Mouse (Mus musculus) adrenal gland, postnatal 14 days (tissue): ENCODE results near the gene Clps. TPM values are rescaled to one million over a fixed set of nuclear protein-coding genes. Genes with fewer than 3 reads are reported as not detected.

Source experiments
- DNase-seq: peaks from one replicate; pipeline ENCODE4 v3.0.0; 2021; ENCODE audit warnings: mixed read lengths
- microRNA-seq, 2 experiments: library from miRNA; unstranded; fragments of <30 nt; microRNA quantifications; one replicate each; pipeline ENCODE4 v1.2.0; 2021
- total RNA-seq: library from RNA; stranded (reverse); gene quantifications from 2 replicates; pipeline ENCODE4 v1.2.3, GENCODE M21; 2021

Gene Clps
- total RNA-seq, 1 experiment from 2014 or later, result not detected

DNA sequence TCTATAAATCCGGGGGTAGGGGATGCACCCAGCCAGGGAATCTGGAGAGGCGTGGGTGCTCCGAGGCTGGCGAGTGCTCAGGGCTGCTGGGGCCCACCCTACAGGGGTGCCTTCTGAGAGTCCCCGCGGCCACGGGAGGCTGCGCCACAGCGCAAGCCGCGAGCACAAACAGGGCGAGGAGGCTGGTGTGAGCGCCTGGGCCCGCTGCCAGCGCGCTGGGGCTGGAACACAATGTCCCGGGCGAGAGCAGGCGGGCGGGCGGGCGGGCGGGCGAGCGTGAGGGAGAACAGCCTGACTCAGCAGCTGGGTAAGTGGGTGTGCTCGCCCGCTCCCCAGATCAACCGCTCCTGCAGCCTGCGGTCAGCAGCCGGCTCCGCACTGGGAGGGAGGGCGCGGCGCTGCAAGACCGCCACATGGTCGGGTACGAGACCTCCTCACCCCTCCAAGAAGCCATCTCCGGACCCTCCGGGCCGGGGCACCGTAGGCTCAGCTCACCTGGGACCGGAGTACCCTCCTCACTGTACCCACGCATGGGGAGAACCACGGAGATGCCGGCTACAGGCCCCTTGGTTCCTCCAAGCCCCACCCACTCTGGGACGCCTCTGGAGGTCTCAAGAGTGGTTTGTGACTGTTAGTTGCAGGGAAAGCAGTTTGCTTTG, 42.5 kb downstream of the Clps start:
- peak; percentile 95 for DNase-seq

DNA sequence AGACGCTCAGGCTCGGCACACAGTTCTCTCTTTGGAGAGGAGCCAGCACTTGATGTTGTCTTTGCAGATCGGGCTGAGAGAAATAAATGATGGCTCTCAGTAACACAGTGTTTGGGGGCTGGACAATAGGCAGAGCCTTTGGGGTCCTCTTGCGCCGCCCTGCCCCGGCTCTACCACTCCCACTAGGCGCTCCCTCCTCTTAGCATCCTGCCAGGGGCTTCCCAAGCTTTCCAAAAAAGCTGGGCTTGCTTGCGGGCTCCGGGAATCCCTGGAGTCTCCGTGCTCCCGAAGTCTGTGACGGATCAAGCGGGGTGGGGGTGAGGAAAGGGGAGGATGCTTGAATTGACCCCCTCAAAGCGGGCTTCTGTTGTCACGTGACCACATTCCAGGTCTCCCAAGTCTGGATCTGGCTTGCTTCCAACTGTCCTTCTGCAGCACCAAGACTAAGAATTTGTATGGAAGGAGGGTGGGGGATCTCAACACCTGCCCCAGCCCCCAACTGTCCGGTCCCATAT, 43.1 kb downstream of the Clps start, which contains the start of gene Fkbp5:
Gene Fkbp5, minus strand, starts transcription at position 87 of the 515 bp plus-strand sequence.
- DNase-seq, result peak; percentile 75

GRCm38 (mm10) chr17:28516881-28517280, 43.7 kb downstream of the Clps start:
- DNase-seq, result no peak

DNA sequence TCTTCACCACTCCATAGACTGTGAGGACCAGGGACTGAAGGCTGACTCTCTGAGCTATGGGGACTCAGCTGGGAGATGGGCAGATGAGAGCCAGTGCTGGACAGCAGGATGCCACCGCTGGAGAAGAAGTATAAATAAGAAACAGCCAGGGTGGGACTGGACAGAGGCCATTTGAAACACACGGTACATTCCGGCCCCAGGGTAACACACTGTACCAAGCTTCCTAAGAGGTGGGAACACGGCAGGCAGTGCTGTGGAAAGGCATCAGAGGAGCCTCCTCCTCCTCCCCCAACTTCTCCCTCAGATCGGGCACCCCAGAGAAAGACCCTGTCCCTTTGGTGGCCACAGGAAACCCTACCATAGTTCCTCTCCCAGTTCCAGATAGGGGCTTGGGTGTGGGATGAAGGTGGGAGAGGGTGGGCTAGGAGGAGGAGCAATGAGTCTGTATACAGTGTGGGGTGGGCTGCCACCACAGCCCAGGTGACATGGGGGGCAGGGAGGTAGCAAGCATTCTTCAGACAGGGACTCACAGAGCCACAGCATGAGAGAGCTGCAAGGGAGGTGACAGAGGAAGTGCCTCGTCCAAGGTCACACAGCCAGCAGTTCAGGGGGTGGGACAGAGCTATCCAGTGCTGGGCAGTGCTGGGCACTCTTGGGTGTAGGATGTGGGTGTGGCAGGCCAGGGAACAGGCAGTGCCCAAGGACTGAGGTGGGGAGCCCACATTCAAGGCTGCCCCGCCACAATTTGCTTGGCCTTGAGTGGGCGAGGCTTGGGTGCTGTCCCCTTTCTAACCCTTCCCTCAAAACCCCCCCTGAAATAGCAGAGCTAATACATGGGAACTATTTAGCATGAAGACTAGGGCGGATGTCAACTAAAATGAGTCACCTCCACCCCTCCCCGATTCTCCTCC, 44.9 kb downstream of the Clps start:
- DNase-seq, result peak; percentile 79

- no peak for DNase-seq
Observed at GRCm38 (mm10) chr17:28514555-28514954, 46.0 kb downstream of the Clps start.

DNA sequence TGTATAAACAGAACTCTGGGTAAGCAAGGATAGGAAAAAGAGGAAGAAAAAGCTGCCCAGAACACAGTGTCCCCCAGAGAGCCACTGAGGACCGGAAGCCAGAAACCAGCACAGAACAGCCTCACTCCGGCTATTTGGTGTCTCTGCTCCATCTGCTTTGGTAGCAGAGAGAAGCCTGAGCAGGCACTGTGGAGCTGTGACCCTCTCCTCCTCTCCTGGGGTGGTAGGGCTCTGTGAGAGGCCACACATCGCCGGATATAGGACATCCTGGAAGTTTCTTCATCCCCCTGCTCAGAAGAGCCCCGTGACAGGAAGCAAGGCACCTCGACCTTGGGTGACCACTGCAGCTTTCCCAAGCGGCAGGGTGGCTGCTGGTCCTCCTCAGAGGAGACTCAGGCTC, 46.7 kb downstream of the Clps start:
- DNase-seq, result peak; percentile 63

GRCm38 (mm10) chr17:28513337-28513736, 47.2 kb downstream of the Clps start:
- no peak for DNase-seq

GRCm38 (mm10) chr17:28512696-28513095, 47.9 kb downstream of the Clps start:
- peak; percentile 87 for DNase-seq

GRCm38 (mm10) chr17:28511616-28512541, 48.7 kb downstream of the Clps start:
- no peak for DNase-seq

DNA sequence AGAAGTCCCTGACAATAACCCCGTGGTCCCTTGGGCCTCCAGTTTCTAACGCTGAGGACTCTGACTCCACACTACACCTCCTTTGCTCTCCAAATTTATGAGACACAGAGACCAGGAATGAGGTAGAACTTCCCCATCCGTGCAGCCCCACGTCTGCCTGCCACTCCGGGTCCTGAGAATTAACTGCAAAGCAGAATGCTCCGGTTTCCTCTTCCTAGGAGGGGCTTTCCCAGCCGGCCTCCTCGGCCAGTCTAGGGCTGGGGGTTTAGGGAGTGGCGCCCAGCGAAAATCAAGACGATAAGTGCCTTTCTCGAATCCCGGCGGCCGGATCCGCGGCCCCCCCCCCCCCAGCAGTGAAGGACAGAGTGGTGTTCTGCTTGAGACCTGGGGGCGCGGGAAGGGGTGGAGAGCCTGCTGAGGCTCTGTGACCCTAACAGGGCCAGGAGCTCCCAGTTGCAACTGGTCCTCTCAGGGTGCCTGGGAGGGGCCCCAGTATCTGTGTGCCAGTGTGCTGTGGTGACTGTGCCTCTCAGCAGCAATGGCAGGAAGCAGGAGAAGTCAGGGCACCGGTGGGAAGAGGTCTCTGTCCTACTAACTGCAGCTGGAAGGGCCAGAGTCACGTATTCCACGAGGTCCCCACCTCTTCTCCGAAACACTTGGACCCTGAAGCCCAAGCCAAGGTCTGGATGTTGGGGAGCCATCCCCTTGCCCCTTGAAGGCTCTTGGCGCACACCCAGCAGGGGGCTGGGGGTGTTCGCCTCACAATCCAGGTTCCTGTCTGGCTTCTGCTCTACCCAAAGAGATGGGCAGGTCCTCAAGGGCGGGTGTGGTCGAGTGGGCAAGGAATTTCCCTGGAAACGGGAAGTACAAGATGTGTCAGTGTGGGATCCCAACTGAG, 49.9 kb downstream of the Clps start:
- DNase-seq, result peak; percentile 36

Small RNA genes within 50 kb of the gene (microRNA-seq; reads per million reads assigned to microRNA genes)
- gene Gm25195 (0 reads per million in 2 experiments), gene Mir6969 (0 to 0.43 reads per million in 2 experiments)

Other genes with a start within 250 kb of the Clps start
- gene Fance, start 247.2 kb downstream of the Clps start, total RNA-seq, result 20.5 and 29.6 TPM in 2 replicates
- gene Rpl10a, start 232.3 kb downstream of the Clps start, total RNA-seq, result 814 and 958 TPM in 2 replicates
- gene Tead3, start 209.9 kb downstream of the Clps start, total RNA-seq, result 10.6 and 11.4 TPM in 2 replicates
- 0.71 TPM in 1 of 2 replicates, not detected in the other for gene Tulp1, start 195.5 kb downstream of the Clps start, total RNA-seq
- 73.0 and 118 TPM in 2 replicates for gene Fkbp5, start 43.2 kb downstream of the Clps start, total RNA-seq
- not detected in 2 replicates for gene Armc12, start 30.0 kb downstream of the Clps start, total RNA-seq
- not detected in 2 replicates for gene Clpsl2, start 11.4 kb downstream of the Clps start, total RNA-seq
- gene Lhfpl5, start 14.9 kb upstream of the Clps start, total RNA-seq, result 1.7 and 3.3 TPM in 2 replicates
- 57.1 and 69.7 TPM in 2 replicates for gene Srpk1, start 61.9 kb upstream of the Clps start, total RNA-seq
- 1.3 and 2.9 TPM in 2 replicates for gene Slc26a8, start 129.5 kb upstream of the Clps start, total RNA-seq
- 69.1 and 76.3 TPM in 2 replicates for gene Mapk14, start 130.6 kb upstream of the Clps start, total RNA-seq
- gene AC170998.1, start 165.3 kb upstream of the Clps start, total RNA-seq, result 1.2 and 2.0 TPM in 2 replicates
- 48.0 and 62.9 TPM in 2 replicates for gene Mapk13, start 208.5 kb upstream of the Clps start, total RNA-seq
- 62.6 and 64.5 TPM in 2 replicates for gene Brpf3, start 240.3 kb upstream of the Clps start, total RNA-seq